Comparison of ENCODE assay signal across 8 mouse cellular contexts in genomic region chr2:26475505-26476430, GRCm38 (mm10). TPM values are rescaled to one million over a fixed set of nuclear protein-coding genes. Genes with fewer than 3 reads are reported as not detected.
DNase-seq lines count a peak whose midpoint lies in the region; ATAC-seq and TF ChIP-seq lines count a peak whose summit lies in the region.

No protein-coding gene starts in this region.

- no peaks in the 10 kb centered on the region for H3K27me3 ChIP-seq in heart, embryonic 10.5 days (ENCODE audit: insufficient read depth, poor library complexity, severe bottlenecking)
- H3K27me3 ChIP-seq in hindbrain, embryonic 11.5 days (ENCODE audit: control insufficient read depth, insufficient read depth, low read length) = no peaks in the 10 kb centered on the region

- H3K4me3 ChIP-seq in heart, embryonic 10.5 days = 0 out of 2 replicates have a peak overlapping the region, but pooled peaks have one; percentile 35
- no peak overlapping the region for H3K4me3 ChIP-seq in bone marrow macrophage, adult 2 months (ENCODE audit: insufficient read depth, low read length)
- no peak overlapping the region for H3K4me3 ChIP-seq in hindbrain, embryonic 11.5 days (ENCODE audit: low read depth, low read length)

- intact Hi-C loops in heart, postnatal 25 days (cut with DNase I) = loop anchor here (1.0 to 2.0 kb wide), 3 partner anchors 18 to 73 kb away; no protein-coding TSS in a partner anchor
- intact Hi-C loops in left cerebral cortex, postnatal 14 days (cut with DNase I) = no loop called here

- peak; percentile 66 for ATAC-seq in hindbrain, embryonic 11.5 days (ENCODE audit: low FRiP score)
- ATAC-seq in megakaryocyte progenitor cell, adult 5-6 weeks (replicated peaks; ENCODE audit: poor library complexity) = peak; percentile 54

- TF ChIP-seq CTCF in bone marrow macrophage, adult 2 months (IDR thresholded peaks at IDR 0.05; ENCODE audit: low read depth, low read length) = no peak

- no peaks in the 10 kb centered on the region for H3K9me3 ChIP-seq in heart, embryonic 10.5 days
- no peaks in the 10 kb centered on the region for H3K9me3 ChIP-seq in hindbrain, embryonic 11.5 days (ENCODE audit: control insufficient read depth, low read length)

- no peak for TF ChIP-seq POLR2A in bone marrow macrophage, adult 2 months (IDR thresholded peaks at IDR 0.05; ENCODE audit: borderline replicate concordance, low read depth, low read length)

- peak overlapping the region; percentile 77 for H3K27ac ChIP-seq in heart, embryonic 10.5 days
- peak overlapping the region; percentile 81 for H3K27ac ChIP-seq in bone marrow macrophage, adult 2 months (ENCODE audit: insufficient read depth, low read depth, low read length)
- H3K27ac ChIP-seq in hindbrain, embryonic 11.5 days (ENCODE audit: low read depth, low read length) = peak overlapping the region; percentile 76

- no peak overlapping the region for H3K4me2 ChIP-seq in hindbrain, embryonic 11.5 days (replicated peaks; ENCODE audit: low read depth, low read length)

- peaks cover 74% of the 10 kb centered on the region for H3K36me3 ChIP-seq in heart, embryonic 10.5 days
- H3K36me3 ChIP-seq in hindbrain, embryonic 11.5 days (ENCODE audit: control insufficient read depth, insufficient read depth, low read length) = peaks cover 56% of the 10 kb centered on the region

- H3K9ac ChIP-seq in hindbrain, embryonic 11.5 days (ENCODE audit: low read depth, low read length) = peak overlapping the region; percentile 24

- no peak for DNase-seq in heart, embryonic 10.5 days (ENCODE audit: low spot score)
- no peak for DNase-seq in heart, postnatal 25 days (ENCODE audit: low spot score)
- peak; percentile 69 for DNase-seq in hindbrain, embryonic 11.5 days (ENCODE audit: low spot score)
- no peak for DNase-seq in right cerebral cortex, postnatal 4 days
- no peak for DNase-seq in left cerebral cortex, postnatal 14 days (ENCODE audit: low spot score in 2 of 2)
- no peak for DNase-seq in spleen, postnatal 10 days (ENCODE audit: low spot score in 2 of 2)

- peaks cover 50% of the 10 kb centered on the region for H3K4me1 ChIP-seq in heart, embryonic 10.5 days
- H3K4me1 ChIP-seq in bone marrow macrophage, adult 2 months (ENCODE audit: control insufficient read depth, insufficient read depth, low read length) = peaks cover 51% of the 10 kb centered on the region
- peaks cover 21% of the 10 kb centered on the region for H3K4me1 ChIP-seq in hindbrain, embryonic 11.5 days (replicated peaks; ENCODE audit: control insufficient read depth, insufficient read depth, low read length)

- WGBS in heart, embryonic 10.5 days = 71% methylated on average over 13 of the region's 13 CpGs
- 71% methylated on average over 13 of the region's 13 CpGs for WGBS in hindbrain, embryonic 11.5 days

RNA-seq across cellular contexts. Expression of gene Sec16a, which starts 30.8 kb away (rescaled TPM):
- polyA plus RNA-seq in heart, embryonic 10.5 days (2016; fragmentation: Nextera tagmentation; extraction: Ambion mirVana) = 24.7 and 26.4 TPM in 2 replicates
- 10 to 100 TPM; 34.9 to 38.8 TPM for total RNA-seq in heart, postnatal 25 days (2021)
- polyA plus RNA-seq in bone marrow macrophage, adult 2 months (2012; ENCODE audit: insufficient read depth, insufficient read length, missing spikeins) = 26.4 and 41.7 TPM in 2 replicates
- polyA plus RNA-seq in hindbrain, embryonic 11.5 days (2014; fragmentation: Nextera tagmentation; extraction: Ambion mirVana) = 29.6 and 31.2 TPM in 2 replicates
- 33.9 and 48.3 TPM in 2 replicates for total RNA-seq in megakaryocyte progenitor cell, adult 5-6 weeks (2015)
- total RNA-seq in megakaryocyte progenitor cell, adult 5-6 weeks (2017) = 23.9 and 29.7 TPM in 2 replicates
- 10 to 100 TPM; 42.3 to 45.5 TPM for total RNA-seq in left cerebral cortex, postnatal 14 days (2021)

RNA-seq across cellular contexts. Expression of gene Notch1, which starts 40.7 kb away (rescaled TPM):
- 13.2 and 16.6 TPM in 2 replicates for polyA plus RNA-seq in heart, embryonic 10.5 days (2016; fragmentation: Nextera tagmentation; extraction: Ambion mirVana)
- 10 to 100 TPM; 27.5 to 32.3 TPM for total RNA-seq in heart, postnatal 25 days (2021)
- 27.6 and 36.4 TPM in 2 replicates for polyA plus RNA-seq in bone marrow macrophage, adult 2 months (2012; ENCODE audit: insufficient read depth, insufficient read length, missing spikeins)
- polyA plus RNA-seq in hindbrain, embryonic 11.5 days (2014; fragmentation: Nextera tagmentation; extraction: Ambion mirVana) = 48.9 and 66.8 TPM in 2 replicates
- 15.5 and 19.0 TPM in 2 replicates for total RNA-seq in megakaryocyte progenitor cell, adult 5-6 weeks (2015)
- total RNA-seq in megakaryocyte progenitor cell, adult 5-6 weeks (2017) = 8.8 and 9.3 TPM in 2 replicates
- 10 to 100 TPM; 23.6 to 27.5 TPM for total RNA-seq in left cerebral cortex, postnatal 14 days (2021)
